Mouse (Mus musculus) R1 (cell line): ENCODE results near the gene Tbx21.
A peak's percentile ranks its signal among the peaks of the same experiment; 100 is the strongest.

Experiments
- DNase-seq: peaks from one replicate; pipeline ENCODE4 v3.0.0-alpha.2; 2018; ENCODE audit warnings: low read depth, low spot score

Tbx21 gene

DNA sequence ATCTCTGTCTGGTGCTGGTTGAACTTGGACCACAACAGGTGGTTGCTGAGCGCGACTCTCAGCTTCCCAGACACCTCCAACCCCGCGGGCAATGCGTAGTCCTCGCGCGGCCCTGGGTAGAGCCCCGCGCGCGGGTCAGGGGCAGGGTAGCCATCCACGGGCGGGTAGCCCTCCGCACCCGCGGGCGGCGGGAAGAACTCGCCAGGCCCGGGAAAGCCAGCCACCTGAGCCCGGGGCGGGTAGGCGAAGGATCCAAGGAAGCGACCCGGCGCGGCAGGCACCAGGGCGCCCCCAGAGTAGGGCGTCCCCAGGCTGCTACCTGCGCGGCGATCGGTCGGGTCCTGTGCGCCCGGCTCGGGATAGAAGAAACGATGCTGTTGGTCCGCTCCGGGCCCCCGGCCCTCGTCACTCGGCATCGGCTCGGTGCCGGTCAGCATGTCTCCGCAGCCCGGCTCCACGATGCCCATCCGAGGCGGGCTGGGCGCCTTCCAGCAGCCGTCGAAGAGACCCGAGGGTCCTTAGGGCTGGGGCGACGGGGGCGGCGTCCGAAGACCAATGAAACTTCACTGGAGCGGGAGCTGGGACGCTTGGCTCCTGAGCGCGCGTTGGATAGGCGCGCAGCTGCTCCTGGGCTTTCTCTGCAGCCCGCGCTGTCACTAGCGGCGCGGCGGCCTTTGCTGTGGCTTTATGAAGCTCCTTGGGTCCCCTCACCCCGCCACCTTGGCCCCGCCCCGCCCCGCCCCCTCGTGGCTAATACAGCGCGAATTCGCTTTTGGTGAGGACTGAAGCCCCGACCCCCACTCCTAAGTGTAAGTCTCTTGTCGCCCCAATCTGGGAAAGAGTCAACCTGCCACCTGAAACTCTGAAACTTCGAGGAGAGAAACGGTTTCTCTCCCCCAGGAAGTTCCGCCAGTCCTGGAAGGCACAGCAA lies at the start of gene Tbx21:
Gene Tbx21, minus strand, starts transcription at position 661 of the 931 bp plus-strand sequence.
- DNase-seq, result peak; percentile 79

DNA sequence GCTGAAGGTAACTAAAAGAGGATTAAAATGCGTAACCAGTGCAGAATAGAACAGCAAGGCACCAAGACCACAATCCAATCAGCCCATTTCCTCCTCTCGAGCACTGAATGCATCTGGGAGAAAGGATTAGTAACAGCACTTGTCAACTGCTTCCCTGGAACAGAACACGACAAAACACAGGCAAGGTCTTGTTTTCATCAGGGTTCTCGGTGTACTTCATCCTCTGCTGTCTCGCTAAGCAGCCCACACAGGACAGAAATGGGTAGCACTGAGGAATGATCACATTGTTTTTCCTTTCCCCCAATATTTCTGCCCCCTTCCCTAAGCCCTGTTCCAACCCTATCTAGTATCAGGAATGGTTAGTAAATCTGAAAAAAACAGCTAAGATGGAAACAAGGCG lies 45.2 kb upstream of the Tbx21 start:
- no peak for DNase-seq

DNA sequence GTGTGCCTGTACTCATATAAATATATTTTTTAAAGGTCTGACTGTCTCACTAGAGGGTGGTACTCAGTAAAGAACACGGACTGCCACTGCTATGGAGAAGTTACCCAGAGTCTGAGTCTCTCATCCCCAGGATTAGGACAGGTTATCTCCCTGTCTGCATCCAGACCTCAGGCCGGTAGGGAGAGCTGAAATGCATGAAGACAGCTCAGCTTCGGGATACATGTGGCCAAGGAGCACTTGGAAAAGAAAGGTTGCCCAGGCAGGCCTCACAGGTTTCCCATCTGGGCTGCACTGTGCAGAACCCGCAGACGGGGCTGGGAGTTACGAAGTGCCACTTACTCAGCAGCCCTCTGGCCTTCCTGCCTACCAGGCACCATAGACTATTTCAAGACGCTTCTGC lies 41.9 kb upstream of the Tbx21 start:
- DNase-seq, result no peak

DNA sequence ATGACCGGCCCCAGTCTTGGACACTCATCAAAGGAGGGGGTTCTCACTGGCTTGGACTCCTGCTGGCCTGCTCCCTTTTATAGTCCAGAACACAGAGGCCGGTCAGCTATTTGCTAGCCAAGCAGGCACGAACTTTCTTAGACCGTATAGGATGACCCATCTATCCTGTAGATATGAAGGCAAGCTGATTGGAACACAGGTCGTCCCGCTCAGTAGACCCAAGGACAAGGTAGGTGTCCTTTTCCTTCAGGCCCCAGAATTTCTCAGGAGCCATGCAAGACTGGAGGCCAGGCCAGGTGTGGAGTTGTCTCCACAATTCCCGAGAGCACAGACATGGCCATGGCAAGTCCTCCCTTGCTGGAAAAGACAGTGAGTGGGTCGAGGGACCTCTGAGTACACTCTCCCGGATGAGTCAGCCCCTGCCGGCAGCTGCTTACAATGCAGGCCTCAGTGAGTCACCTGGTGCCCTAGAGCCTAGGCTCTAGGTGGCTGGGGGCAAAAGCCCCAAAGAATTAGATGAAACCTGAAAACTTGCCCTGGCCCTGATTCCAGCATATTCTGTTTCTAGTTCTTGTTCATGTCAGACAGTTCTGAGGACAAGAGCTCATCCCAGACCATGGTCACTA lies 37.6 kb upstream of the Tbx21 start:
- peak; percentile 73 for DNase-seq

DNA sequence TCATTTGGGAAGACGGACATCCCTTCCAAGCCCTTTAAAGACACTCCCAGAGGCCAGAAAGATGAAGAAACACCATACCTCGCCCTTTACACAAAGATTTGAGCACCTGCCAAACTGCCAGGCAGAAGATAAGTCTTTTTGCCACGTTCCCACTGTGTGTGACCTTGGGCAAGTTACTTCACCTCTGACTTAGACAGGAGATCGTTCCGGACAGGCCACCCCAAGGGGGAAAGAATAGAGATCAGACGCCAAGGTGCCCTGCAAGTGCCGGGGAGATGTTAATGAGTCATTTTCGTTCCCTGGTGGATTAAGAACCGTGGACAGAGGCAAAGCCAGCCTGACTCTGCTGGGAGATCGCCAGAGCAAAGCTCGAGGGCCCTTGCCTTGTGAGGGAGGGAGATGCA lies 36.9 kb upstream of the Tbx21 start:
- peak; percentile 79 for DNase-seq

DNA sequence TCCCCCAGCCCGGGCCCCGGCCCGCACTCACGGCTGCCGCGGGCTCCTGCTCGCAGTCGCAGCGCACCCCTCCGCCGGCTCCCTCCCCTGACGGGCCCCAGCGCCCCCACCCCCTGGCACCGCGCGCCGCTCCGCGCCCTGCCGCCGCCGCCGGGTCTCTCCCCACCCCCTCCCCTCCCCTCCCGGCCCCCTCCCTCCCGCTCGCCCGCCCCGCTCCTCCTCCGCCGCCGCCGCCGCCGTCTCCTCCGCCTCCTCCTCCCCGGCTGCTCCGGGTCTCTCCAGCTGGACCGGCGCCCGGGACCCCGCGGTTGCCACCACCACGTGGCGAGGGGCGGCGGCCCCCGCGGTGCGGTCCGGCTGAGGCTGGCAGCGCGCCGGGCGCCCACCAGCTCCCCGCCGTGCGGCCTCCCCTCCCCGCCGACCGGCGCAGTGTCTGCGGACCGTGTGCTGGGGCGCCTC lies 36.2 kb upstream of the Tbx21 start, which contains the start of gene Tbkbp1:
Gene Tbkbp1, minus strand, starts transcription at position 153 of the 459 bp plus-strand sequence.
- no peak for DNase-seq

DNA sequence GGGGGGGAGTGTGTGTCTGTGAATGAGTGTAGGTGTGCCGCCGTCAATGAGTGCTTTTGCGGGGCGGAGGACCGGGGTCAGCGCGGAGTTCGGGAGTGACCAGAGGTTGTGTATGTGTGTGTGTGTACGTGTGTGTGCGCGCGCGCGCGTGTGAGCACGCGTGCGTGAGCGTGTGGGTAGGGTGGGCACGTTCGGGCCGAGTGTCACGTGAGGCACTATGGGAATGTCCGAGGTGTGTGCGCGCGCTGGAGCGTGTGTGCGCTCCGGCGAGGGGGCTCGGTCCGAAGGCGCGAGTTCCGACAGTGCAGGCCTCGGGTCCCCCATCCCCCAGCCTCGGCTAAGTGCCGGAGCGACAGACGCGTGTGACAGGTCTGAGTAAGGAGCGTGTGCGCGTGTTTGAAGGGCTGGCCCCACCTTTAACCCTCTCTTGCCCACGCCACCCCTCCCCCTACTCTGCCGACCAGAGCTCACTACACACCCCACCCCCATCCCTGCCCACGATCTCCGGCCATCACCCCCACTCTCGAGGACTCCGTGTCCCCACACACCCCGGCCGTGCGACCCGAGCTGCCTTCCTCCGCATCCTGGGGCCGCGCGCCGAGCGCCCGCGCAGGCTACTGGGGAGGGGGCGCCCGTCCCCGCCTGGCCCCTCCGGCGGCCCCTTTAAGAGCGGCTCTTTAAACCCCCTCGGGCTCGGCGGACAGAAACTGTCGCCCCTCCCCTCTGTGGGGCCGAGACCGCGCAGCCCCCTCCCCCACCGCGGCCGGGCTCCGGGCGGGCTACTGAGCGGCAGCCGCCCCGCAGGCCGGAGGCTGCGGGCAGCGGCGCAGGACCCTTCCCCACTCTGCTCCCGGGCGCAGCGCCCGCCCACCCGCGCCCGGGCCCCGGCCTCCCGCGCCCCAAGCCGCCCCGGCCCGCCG lies 35.5 kb upstream of the Tbx21 start:
- peak; percentile 79 for DNase-seq

DNA sequence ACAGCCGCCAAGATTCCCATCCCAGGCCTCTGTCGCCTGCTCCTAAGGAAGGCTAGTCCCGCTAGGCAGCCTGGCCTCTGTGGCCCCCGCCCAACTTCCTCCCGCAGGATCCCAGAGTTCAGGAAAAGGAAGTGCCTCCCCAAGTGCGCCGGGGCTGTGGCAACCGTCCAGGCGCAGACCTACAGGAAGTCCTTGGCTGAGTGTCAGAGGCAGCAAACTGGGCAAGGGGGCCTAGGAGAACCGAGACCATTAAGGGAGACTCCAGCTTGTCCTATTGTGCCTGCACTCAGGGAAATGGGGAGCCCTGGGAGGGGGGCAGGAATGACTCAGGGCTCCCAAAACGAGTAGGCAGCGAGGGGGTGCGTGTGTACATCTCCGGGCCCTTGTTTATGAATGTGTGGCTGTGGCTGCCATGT lies 34.9 kb upstream of the Tbx21 start:
- DNase-seq, result peak; percentile 67

DNA sequence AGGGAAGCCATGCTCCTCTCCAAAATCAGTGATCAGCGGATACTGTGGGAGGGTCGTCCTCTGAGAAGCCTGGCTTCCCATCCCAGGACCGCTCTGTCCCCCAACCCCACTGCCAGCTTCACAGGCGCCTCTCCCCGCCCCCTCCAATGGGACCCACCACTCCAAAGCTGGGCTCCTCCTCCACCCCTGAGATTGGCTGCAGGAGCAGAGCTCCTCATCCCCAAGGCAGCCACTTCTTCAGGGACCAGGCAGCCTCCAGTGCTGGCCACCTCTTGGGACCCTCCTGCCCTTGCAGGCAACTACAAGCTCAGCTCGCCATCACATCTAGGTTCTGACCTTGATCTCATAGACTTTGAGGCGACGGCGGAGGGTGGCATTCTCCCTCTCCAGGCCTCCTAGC lies 33.9 kb upstream of the Tbx21 start:
- DNase-seq, result no peak

DNA sequence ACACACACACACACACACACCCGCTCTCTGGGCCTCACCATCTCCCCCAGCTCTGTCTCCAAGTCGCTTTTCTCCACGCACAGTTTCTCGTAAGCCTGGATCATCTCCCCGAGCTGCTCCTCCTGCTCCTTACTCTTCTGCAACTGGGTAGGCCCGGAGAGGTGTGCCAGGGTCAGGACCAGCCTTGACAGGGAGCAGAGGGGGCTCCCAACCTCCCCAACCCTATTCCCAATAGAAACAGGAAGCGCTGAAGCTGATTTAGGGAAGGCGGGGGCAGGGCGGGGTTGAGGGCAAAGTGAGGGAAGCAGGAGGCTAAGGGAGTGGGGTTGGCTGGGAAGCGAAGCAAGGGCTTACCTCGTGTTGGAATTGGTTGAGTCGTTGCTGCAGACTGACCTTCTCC lies 33.5 kb upstream of the Tbx21 start:
- DNase-seq, result no peak

DNA sequence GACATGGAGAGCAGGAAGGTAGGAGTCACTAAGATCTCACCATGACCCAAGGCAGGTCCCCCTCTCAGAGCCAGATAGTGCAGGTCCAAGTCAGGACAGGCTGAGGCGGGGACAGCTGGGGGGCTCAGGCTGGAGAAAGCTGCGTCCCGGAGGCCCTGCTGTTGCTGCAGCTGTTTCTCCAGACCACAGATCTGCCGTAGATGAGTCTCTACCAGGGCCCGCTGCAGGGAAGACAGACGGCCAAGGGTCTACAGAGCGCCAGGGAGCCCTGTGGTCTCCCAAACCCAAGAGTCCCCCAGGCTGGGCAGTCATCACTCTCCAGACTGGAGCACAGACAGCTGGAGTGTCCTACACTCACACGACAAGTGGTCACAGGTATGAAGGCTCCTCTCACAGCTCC lies 32.2 kb upstream of the Tbx21 start:
- DNase-seq, result no peak

DNA sequence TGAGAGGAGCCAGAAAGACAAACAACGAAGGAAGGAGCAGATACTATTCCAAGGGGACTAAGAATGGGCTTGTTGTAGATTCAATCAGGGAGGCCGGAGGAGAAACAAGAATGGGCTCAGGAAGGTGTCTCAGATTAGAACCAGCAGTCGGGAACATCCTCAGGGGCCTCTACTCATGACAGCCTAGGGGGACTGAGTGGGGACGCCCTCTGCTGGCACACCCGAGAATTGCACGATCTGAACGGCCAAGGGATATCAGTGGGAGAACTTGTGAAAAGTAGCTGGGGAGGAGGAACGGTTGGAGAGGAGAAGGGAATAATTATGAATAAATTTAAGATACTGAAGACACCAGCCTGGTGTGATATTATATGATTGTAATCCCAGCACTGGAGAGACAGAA lies 31.6 kb upstream of the Tbx21 start:
- DNase-seq, result peak; percentile 84

DNA sequence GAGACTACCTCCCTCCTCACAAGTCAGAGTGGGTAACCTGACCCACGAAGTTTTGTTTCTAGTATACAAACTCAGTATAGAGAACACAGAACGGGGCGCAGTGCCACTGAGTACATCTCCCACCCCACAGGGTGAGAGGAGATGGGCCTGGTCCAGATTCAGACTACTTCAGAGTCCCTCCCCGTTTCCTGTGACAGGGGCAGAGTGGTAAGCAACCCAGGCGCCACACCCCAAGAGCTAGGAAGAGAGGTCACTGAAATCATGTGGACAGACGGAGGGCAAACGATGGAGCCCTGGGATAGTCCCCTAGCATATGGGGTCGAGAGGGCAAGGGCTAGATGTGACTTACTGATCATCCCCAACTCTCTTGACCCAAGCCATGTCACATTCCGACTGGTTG lies 30.8 kb upstream of the Tbx21 start:
- no peak for DNase-seq

DNA sequence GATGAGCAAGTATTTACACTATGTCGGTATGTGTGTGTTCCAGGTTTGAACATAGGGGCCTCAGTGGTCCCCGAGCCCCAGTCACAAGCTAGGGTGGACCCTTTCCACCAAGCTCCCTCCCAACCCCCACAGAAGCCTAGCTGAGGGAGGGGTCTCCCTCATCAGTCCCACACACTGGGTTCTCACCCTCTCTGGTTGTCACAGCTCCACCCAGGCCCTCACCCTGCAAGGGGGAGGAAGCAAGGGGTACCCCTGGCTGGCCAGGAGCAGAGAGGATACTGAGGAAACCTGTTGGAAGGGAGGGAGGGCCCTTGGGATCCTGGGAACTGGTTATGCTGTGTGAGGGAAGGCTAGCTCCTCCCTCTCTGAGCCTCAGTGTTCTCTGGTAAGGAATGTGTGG lies 30.2 kb upstream of the Tbx21 start:
- no peak for DNase-seq

DNA sequence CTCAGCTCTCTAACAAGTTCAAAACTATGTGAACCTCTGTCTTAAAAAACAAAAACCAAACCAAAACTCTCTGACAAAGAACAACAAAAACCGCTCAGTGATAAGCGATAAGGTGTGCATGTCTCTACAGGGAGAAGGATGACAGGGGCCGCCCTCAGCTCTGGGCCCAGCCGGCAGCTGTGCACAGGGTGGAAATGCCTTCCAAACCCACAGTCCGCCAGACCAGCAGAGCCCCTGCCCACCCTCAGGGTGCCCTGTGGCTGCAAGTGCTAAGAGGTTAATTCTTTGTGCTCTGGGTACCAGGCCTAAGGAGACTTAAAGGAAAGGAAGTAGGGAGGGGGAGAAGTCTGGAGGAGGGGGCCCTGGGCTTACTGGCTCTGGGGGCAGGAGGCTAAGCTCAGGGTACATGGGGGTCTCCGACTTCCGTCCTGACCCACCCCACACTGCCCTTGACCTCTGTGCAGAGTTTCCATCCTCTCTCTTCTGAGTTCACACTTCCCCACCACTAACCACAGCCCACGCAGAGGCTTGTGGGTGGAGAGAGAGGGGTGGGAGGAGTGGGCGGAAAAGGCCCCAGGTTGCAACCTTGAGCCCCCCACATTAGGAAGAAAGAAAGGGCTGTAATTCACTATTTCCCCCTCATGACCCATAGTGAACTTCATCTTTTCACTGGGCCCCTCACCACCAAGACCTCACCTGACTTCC lies 28.2 kb upstream of the Tbx21 start:
- DNase-seq, result no peak

DNA sequence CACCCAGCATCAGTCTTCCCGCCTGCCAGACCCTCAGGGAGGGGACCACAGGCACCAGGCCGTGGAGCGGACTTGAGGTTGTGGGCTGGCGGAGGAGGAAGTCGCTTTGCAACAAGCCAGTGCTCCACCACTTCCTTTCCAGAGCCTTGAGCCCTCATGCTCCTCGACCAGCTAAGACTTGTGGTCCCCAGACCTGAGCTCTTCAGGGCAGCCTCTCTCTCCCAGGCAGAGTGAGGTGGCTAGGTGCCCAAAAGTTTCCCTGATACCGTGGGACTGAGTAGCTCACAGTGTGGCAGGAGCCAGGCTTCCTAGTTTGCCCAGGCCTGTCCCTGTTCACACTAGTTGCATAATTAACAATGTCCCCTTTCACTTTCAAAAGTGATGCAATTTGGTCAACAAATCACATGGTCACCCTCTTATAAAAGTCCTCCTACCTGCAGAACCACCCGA lies 27.1 kb upstream of the Tbx21 start:
- no peak for DNase-seq

DNA sequence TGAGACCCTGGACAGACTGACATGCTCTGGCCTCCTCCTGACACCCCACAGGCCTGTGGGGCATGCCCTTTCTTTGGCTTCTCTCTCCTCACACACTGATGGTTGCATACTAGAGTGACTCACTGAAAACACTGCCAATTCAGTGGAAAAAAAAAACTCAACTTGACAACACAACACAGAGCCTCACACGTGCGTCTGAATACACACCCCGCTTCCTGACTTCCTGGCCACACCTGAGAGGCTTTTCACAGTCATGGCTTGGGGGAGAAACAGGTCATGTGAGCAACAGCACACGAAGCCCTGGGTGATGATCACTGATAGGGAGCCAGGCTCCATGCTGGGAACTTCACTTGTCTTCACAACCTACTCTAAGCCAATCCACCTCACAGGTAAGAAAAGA lies 25.7 kb upstream of the Tbx21 start:
- DNase-seq, result no peak

DNA sequence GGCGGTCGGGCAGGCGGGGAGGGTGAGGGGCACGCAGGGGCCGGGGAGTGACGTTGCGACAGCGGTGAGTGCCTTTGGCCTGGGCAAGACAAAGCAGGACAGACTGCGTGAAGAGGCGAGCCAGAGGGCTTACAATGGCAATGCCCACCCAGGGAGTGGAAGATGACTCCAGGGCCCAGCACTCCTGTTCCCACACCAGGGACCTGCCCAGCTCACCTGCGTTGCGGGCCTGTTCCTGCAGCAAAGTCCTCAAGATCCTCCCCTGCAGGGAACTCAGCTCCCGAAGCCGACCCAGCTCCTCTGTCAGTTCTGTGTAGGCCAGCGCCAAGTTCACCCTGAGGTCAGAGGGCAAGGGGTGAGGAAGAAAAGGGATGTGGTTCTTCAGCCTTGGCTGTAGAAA lies 24.1 kb upstream of the Tbx21 start:
- DNase-seq, result no peak

DNA sequence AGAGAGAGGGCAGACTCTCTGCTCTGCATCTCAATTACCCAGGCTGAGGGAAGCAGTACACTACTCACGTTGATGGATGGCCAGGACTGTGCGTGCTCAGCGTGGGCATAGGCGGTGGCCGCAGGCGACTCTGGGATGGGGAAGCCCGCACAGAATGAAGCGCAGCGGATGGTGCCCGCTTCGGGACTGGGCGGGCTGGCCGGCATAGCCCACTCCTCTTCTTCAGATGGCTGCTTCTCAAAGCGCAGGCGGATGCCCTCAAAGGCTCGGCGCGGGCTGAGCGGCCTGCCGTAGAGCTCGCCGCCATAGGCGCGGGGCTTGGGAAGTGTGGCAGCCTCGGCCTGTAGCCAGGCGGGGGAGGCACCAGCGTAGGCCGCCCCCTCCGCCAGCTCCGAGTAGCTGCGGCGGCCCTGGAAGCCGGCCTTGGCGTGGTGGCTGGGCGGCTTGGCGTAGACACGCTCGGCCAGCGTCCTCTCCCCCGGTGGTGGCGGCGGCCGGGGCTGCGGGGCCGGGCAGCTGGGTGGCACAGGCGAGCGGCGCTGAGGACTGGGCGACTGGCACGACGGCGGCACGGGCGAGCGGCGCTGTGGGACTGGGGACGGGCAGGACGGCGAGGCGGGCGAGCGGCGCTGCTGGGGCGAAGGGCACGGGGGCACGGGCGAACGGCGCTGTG lies 23.6 kb upstream of the Tbx21 start:
- no peak for DNase-seq

DNA sequence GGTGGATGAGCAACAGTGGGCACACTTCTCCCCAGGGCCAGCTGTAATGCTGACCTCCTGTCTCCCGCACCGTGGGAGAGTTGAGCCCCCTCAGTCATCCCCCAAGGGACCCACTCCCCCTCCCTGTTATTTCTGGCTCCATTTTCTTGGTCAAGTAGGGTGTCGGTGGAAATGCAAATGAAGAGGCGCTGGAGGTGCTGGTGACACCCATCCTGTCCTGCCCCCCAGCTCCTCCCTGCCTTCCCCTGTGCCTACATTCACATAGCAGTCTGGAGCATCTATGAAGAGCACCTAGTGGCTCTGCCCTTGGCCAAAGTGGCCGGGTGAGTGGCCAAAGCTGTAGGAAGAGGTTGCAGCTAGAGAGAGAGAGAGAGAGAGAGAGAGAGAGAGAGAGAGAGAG lies 18.1 kb upstream of the Tbx21 start:
- DNase-seq, result no peak

DNA sequence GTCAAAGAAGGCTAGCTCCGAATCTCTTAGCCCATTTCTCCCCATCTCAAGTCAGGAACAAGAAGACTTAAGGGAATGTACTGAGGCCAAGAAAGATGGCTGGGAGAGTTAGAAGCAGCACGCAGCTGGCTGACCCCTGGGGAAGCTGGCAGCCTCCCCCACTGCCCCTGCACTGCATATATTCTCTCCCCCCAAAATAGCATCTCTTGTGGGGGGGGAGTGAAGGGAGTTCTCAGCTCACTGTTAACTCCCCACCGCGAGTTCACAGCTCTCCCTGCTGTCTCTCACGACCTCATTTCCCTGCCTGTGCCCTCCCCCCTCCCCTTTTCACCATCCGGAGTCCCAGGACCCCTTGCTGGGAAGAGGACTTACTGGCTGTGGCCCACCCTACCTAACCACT lies 17.1 kb upstream of the Tbx21 start:
- DNase-seq, result no peak
